Mouse (Mus musculus): Measurements from ENCODE around the gene Pard3b.

The Pard3b gene

DNA sequence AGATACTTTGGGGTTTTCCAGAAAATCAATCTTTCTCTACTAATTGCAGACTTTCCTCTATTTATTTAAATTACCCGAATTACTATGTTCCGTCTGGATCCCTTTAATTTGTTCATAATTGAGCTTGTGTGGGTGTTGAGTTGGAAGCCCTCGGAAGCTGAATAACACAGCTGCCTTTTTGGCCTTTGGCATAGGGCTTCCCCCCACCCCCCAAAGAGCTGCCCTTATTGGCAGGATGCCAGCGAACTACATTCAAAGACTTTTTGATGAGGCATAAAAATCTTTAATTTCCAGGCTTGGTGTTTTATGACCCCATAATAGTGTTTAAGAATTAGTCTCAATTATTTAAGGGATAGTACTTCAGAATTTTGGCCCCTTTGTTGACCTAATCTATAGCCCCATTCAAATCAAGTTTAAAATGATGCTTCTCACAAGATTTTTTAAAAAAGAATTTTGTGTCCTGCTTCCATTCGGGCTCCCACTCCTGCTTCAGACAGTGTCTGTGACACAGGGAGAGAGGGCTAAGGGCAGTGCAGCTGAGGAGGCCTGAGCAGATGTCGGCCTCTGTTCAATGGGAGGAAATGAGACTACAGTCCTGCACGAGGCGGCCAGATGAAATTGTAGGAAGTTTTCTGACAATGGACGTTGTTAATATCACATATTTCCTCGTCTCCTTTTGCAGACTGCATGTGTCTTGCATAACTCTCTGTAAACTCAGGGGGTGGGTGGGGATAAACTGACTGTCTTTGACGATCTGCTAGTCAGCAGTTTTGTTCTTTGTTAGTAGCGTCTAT is 605.8 kb downstream of the Pard3b start:
- no peak for DNase-seq (ENCODE audit: extremely low spot score)

DNA sequence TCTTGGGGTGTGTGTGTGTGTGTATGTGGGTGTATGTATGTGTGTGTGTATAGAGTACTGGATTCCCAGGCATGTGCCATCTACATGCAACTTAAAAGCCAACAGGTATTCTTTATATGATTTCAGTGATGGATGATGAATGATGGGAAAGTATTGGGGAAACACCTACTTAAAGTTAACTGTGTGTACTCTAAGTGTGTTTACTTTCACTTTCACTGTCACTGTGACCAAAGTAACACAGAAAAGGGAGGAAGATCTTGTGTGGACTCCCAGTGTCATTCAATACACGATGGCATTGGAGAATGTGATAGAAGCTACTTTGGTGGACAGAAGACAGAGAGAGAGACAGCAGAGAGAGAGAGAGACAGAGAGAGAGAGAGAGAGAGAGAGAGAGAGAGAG is 613.8 kb downstream of the Pard3b start:
- no peak for DNase-seq (ENCODE audit: extremely low spot score)

GRCm38 (mm10) chr1:62254316-62254715 is 615.7 kb downstream of the Pard3b start:
- DNase-seq (ENCODE audit: extremely low spot score): no peak

DNA sequence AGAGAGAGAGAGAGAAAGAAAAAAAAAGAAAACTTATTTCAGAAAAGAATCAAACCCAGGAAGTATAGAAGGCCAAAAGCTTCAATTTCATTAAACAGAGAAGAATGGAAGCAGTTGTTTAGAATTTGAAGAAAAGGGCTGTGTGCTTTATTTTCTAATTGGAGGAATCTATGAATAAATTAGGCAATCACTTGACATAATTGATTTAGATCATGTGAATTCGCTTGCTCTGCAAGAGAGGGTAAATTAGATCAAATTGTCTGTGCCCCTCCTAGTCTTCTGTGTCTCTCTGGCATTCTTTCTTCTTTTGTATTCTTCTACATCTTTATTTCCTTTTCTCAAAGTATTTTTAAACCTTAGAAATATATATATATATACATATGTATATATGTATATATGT is 616.3 kb downstream of the Pard3b start:
- DNase-seq (ENCODE audit: extremely low spot score): no peak

DNA sequence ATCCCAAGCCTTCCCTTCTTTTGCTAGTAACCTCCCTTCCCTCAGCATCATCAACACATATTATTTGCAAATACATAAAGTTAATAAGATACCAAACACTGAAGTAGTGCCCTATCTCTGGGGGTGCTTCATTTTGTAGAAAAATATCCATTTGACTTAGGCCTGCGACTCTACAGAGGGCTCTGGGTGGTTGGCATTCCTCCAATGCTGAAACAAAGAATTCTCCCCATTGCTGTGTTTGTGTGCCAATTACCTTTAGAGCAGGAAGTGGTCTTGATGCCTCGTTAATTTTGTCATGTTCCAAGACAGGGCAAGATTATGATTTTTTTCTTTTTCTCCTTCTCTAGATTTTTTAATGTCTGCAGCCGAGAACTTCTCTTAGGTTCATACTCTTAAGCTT is 637.8 kb downstream of the Pard3b start:
- no peak for DNase-seq (ENCODE audit: extremely low spot score)

- no peak for DNase-seq (ENCODE audit: extremely low spot score)
Observed at GRCm38 (mm10) chr1:62278586-62278985, 640.0 kb downstream of the Pard3b start.

- no peak for DNase-seq (ENCODE audit: extremely low spot score)
Observed at GRCm38 (mm10) chr1:62280586-62280985, 642.0 kb downstream of the Pard3b start.

DNA sequence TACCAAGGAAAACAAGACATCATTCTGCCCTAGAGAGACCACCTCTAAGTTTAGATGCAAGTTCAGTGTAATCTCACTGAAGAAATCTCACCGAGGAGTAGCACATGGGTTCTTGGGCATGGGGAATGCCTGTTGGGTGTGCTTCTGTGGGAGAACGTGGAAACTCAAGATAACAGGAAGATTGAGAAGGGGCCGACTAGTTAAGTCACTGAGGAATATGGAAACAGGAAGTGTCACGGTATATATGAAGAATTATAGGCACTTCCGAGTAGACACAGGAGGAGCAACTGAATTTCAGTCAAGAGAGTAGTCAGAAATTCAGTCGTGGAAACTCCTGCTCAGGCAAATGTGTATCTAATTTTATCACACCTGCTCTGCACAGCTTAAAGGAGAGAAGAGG is 644.2 kb downstream of the Pard3b start:
- no peak for DNase-seq (ENCODE audit: extremely low spot score)

DNA sequence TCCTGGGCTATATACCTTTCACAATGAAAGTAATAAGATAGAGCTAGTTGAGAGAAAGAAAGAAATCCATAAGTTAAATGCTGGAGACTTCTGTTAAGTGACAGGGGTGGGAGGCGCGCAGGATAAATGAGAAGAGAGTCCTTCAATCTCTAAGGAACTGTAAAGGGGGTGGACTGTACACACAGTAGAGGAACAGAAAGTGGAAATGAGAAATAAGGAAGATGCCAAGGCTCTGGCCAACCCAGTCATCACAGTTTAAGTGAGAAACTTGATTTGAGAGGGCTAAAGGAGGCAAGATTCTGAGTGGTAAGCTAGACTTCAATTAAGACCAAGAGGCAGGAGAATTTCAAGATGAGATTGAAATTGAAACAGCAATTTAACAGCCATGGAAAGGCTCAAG is 645.0 kb downstream of the Pard3b start:
- no peak for DNase-seq (ENCODE audit: extremely low spot score)

- no peak for DNase-seq (ENCODE audit: extremely low spot score)
Observed at GRCm38 (mm10) chr1:62309376-62309775, 670.8 kb downstream of the Pard3b start.

- DNase-seq (ENCODE audit: extremely low spot score): peak; percentile 40
Observed at GRCm38 (mm10) chr1:62325237-62325636, 686.6 kb downstream of the Pard3b start.

GRCm38 (mm10) chr1:62327743-62328142 is 689.1 kb downstream of the Pard3b start:
- no peak for DNase-seq (ENCODE audit: extremely low spot score)

GRCm38 (mm10) chr1:62328808-62329207 is 690.2 kb downstream of the Pard3b start:
- DNase-seq (ENCODE audit: extremely low spot score): no peak

- DNase-seq (ENCODE audit: extremely low spot score): no peak
Observed at GRCm38 (mm10) chr1:62333016-62333415, 694.4 kb downstream of the Pard3b start.

- DNase-seq (ENCODE audit: extremely low spot score): no peak
Observed at GRCm38 (mm10) chr1:62334196-62334595, 695.6 kb downstream of the Pard3b start.

GRCm38 (mm10) chr1:62340261-62340660 is 701.6 kb downstream of the Pard3b start:
- DNase-seq (ENCODE audit: extremely low spot score): no peak

DNA sequence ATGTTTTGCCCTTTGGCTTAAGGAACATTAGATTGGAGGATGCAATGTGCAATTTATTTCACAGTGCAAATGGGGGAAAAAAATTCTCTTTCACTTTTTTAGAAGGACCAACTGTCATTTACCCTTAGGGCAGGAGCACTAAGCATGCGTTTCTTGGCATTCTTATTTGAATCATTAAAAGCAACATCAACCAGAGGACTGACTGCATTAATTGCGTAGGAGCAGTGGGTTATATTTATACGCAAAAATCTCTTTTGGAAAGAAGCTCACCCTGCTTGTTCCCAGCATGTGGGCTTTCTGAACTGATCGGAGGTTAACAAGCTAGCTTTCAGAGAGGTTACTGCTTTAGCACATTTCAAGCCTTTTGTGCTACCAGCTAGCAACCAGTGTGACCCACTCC is 705.7 kb downstream of the Pard3b start:
- DNase-seq (ENCODE audit: extremely low spot score): no peak

DNA sequence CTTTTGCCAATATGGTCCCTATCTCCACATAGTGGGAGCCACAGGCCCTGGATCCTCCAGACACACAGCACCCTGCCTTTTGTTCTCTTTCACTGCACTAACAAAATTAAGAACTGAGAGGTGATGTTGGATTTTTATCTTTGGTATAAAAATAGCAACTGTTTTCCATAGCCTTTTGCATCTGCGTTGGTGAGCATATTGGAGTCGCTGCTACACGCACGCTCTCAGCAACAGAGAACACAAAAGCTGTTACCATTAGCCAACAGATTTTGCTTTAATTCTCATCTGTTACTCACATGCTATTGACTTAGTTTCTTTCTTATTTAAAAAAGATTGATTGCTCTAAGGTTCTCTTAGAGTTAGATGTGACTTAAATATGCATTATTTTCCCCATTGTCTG is 709.7 kb downstream of the Pard3b start:
- DNase-seq (ENCODE audit: extremely low spot score): no peak

GRCm38 (mm10) chr1:62355496-62355895 is 716.9 kb downstream of the Pard3b start:
- DNase-seq (ENCODE audit: extremely low spot score): no peak

DNA sequence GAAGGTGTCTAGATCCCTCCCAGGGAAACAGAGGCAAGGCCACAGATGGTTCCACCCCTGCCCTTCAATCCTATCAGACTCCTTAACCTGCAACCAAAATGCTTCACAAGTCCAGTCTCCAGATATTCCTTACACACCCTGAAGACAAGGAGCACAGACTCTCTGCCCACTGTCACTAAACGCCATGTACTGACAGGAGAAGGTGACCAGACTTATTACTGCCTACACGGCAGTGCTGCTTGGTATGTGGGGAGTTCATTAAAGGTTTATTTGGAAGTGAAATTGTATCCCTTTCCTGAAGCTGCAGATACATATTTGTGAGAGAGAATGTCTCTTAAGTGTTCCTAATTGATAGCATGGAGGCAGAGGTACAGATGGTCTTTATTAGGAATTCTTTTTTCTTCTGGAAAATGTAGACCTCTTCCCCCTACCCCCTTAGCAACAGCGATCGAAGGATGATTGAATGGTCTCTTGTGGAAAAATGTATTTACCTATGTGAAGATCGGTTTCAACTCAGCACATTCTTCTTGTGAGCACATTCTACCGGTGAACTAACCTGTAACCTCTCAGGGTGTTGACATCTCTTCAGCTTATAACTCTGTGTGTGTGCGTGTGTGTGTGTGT is 735.9 kb downstream of the Pard3b start:
- no peak for DNase-seq (ENCODE audit: extremely low spot score)

DNA sequence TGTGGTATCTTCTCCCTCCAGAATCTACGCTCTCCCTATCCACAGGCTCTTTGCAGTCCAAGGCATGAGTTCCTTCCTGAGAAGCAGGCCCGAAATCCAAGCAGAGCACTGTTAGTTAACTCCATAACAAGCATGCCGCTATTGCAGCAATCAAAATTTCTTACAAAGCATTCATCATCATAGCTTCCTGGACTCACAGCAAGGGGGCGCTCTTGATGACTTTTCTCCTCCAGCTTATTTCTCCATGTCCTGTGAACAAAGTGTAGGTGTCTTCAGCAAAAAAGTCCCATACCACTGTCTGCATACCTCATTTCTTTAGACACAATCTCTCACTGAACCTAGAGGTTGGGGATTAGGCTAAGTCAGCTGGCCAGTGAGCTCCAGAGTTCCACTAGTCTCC is 739.7 kb downstream of the Pard3b start:
- no peak for DNase-seq (ENCODE audit: extremely low spot score)

DNA sequence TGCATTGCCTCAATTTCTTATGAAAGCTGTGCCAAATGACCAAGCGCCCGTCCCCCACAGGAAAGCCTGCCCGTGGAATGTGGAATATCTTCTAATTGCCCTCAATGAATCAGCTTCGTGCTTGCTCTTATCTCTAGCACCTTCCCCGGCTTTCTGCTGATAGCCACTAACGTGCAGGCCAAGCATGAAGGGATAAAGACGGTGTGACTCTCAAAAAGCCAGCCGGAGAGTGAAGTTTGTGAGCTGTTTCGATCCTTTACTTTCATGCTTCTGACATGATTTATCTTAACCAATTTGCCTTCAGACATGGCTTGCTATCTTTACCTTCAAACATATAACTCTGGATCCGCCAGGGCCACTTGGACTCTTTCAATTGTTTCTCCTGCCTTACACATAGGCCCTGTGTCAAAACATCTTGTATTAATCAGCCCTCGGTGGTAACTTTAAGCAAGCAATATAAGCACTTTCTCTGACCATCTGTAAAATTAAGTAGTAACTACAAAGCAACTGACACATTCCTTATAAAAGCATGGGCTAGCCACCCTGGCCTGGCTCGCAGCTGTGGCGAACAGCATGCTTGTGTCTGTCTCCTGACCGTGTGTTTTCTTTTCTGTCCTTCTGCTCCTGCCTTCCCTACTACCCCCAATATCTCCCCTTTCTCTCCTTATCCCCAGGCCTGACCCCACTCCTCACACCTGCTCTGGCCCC is 744.3 kb downstream of the Pard3b start:
- DNase-seq (ENCODE audit: extremely low spot score): peak; percentile 35

DNA sequence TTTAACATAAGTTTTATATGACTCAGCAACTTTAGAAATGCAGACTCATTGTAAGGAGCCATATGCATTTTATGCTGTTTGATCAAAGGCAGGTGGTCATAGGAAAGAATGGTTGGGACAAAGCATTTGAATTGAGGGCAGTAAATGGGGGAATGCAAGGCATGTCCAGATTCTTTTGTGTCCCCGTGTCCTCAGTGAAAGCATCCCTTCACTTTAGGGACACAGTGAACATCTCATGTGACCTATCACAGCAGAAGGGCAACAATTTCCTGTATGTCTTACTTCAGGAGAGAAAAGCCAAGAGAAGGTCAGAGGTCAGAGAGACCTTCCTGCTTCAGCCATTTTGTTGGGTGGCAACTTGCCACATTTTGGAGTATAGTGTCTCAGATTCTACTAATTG is 745.6 kb downstream of the Pard3b start:
- no peak for DNase-seq (ENCODE audit: extremely low spot score)

Measured in embryo, embryonic 9.5 days (tissue).